Mouse (Mus musculus): ENCODE measurements around the gene Zfp775. TPM values are rescaled to one million over a fixed set of nuclear protein-coding genes. Genes with fewer than 3 reads are reported as not detected.

Zfp775 gene
- total RNA-seq, 1 experiment = 3.5 TPM

- H3K36me3 ChIP-seq (ENCODE audit: control insufficient read depth, insufficient read depth, low read length, poor library complexity, severe bottlenecking) = no peaks in the 10 kb centered on the region
- no peaks in the 10 kb centered on the region for H3K4me1 ChIP-seq (ENCODE audit: control insufficient read depth in 2 of 2, insufficient read depth in 2 of 2, low read length in 2 of 2, poor library complexity in 1 of 2)
- no peaks in the 10 kb centered on the region for H3K9me3 ChIP-seq (ENCODE audit: control insufficient read depth, insufficient read depth, low read depth, low read length)
- no peak for DNase-seq (ENCODE audit: low read depth, low spot score)
- in situ Hi-C loops (cut with MboI; ENCODE audit: low sequenced_read_pairs in 2 of 2, unreplicated experiment in 2 of 2) = no loop called here
- no peak overlapping the region for H3K4me3 ChIP-seq (ENCODE audit: insufficient read depth in 1 of 2, low read depth in 1 of 2, low read length in 2 of 2, poor library complexity in 1 of 2, severe bottlenecking in 1 of 2)
- no peak overlapping the region for H3K27ac ChIP-seq (ENCODE audit: insufficient read depth, low read depth, low read length, poor library complexity, severe bottlenecking)
- no peak overlapping the region for H3K9ac ChIP-seq (ENCODE audit: insufficient read depth, low read depth, low read length, poor library complexity, severe bottlenecking)
- TF ChIP-seq ZNF384 (IDR thresholded peaks at IDR 0.05; ENCODE audit: low read depth, low read length) = no peak
- no peak for TF ChIP-seq ZC3H11A (IDR thresholded peaks at IDR 0.05; ENCODE audit: borderline replicate concordance, low read depth, low read length)
- no peak for TF ChIP-seq CHD2 (IDR thresholded peaks at IDR 0.05; ENCODE audit: low read depth, low read length)
- TF ChIP-seq HCFC1 (IDR thresholded peaks at IDR 0.05; ENCODE audit: borderline replicate concordance, insufficient read depth, low read length) = no peak
- TF ChIP-seq MAFK (IDR thresholded peaks at IDR 0.05; ENCODE audit: insufficient read depth, low read depth, low read length) = no peak
These were observed 28.6 kb upstream of the Zfp775 start for GRCm38 (mm10) chr6:48573280-48573679.

- Histone ChIP-seq H3K4me1 (ENCODE audit: control insufficient read depth in 2 of 2, insufficient read depth in 2 of 2, low read length in 2 of 2, poor library complexity in 1 of 2) (no peaks in the 10 kb centered on the region), H3K9me3 (ENCODE audit: control insufficient read depth, insufficient read depth, low read depth, low read length) (no peaks in the 10 kb centered on the region), H3K36me3 (ENCODE audit: control insufficient read depth, insufficient read depth, low read length, poor library complexity, severe bottlenecking) (no peaks in the 10 kb centered on the region), H3K9ac (ENCODE audit: insufficient read depth, low read depth, low read length, poor library complexity, severe bottlenecking) (no peak overlapping the region), H3K27ac (ENCODE audit: insufficient read depth, low read depth, low read length, poor library complexity, severe bottlenecking) (no peak overlapping the region), H3K4me3 (ENCODE audit: insufficient read depth in 1 of 2, low read depth in 1 of 2, low read length in 2 of 2, poor library complexity in 1 of 2, severe bottlenecking in 1 of 2) (no peak overlapping the region)
- in situ Hi-C loops (cut with MboI; ENCODE audit: low sequenced_read_pairs in 2 of 2, unreplicated experiment in 2 of 2) = no loop called here
- TF ChIP-seq MAFK (IDR thresholded peaks at IDR 0.05; ENCODE audit: insufficient read depth, low read depth, low read length) = no peak
- TF ChIP-seq HCFC1 (IDR thresholded peaks at IDR 0.05; ENCODE audit: borderline replicate concordance, insufficient read depth, low read length) = no peak
- TF ChIP-seq CHD2 (IDR thresholded peaks at IDR 0.05; ENCODE audit: low read depth, low read length) = no peak
- no peak for TF ChIP-seq ZC3H11A (IDR thresholded peaks at IDR 0.05; ENCODE audit: borderline replicate concordance, low read depth, low read length)
- TF ChIP-seq ZNF384 (IDR thresholded peaks at IDR 0.05; ENCODE audit: low read depth, low read length) = no peak
- no peak for DNase-seq (ENCODE audit: low read depth, low spot score)
These were observed 27.9 kb upstream of the Zfp775 start for GRCm38 (mm10) chr6:48573981-48574380.

GRCm38 (mm10) chr6:48578736-48579135, 23.1 kb upstream of the Zfp775 start:
- Histone ChIP-seq H3K4me1 (ENCODE audit: control insufficient read depth in 2 of 2, insufficient read depth in 2 of 2, low read length in 2 of 2, poor library complexity in 1 of 2) (no peaks in the 10 kb centered on the region), H3K27ac (ENCODE audit: insufficient read depth, low read depth, low read length, poor library complexity, severe bottlenecking) (no peak overlapping the region), H3K36me3 (ENCODE audit: control insufficient read depth, insufficient read depth, low read length, poor library complexity, severe bottlenecking) (no peaks in the 10 kb centered on the region), H3K4me3 (ENCODE audit: insufficient read depth in 1 of 2, low read depth in 1 of 2, low read length in 2 of 2, poor library complexity in 1 of 2, severe bottlenecking in 1 of 2) (no peak overlapping the region), H3K9me3 (ENCODE audit: control insufficient read depth, insufficient read depth, low read depth, low read length) (no peaks in the 10 kb centered on the region), H3K9ac (ENCODE audit: insufficient read depth, low read depth, low read length, poor library complexity, severe bottlenecking) (no peak overlapping the region)
- in situ Hi-C loops (cut with MboI; ENCODE audit: low sequenced_read_pairs in 2 of 2, unreplicated experiment in 2 of 2) = no loop called here
- no peak for TF ChIP-seq CHD2 (IDR thresholded peaks at IDR 0.05; ENCODE audit: low read depth, low read length)
- TF ChIP-seq ZNF384 (IDR thresholded peaks at IDR 0.05; ENCODE audit: low read depth, low read length) = no peak
- no peak for TF ChIP-seq ZC3H11A (IDR thresholded peaks at IDR 0.05; ENCODE audit: borderline replicate concordance, low read depth, low read length)
- no peak for TF ChIP-seq MAFK (IDR thresholded peaks at IDR 0.05; ENCODE audit: insufficient read depth, low read depth, low read length)
- no peak for TF ChIP-seq HCFC1 (IDR thresholded peaks at IDR 0.05; ENCODE audit: borderline replicate concordance, insufficient read depth, low read length)
- DNase-seq (ENCODE audit: low read depth, low spot score) = no peak

GRCm38 (mm10) chr6:48579215-48579648, 22.6 kb upstream of the Zfp775 start:
- Histone ChIP-seq H3K4me1 (ENCODE audit: control insufficient read depth in 2 of 2, insufficient read depth in 2 of 2, low read length in 2 of 2, poor library complexity in 1 of 2) (no peaks in the 10 kb centered on the region), H3K4me3 (ENCODE audit: insufficient read depth in 1 of 2, low read depth in 1 of 2, low read length in 2 of 2, poor library complexity in 1 of 2, severe bottlenecking in 1 of 2) (no peak overlapping the region), H3K9ac (ENCODE audit: insufficient read depth, low read depth, low read length, poor library complexity, severe bottlenecking) (no peak overlapping the region), H3K27ac (ENCODE audit: insufficient read depth, low read depth, low read length, poor library complexity, severe bottlenecking) (no peak overlapping the region), H3K9me3 (ENCODE audit: control insufficient read depth, insufficient read depth, low read depth, low read length) (no peaks in the 10 kb centered on the region), H3K36me3 (ENCODE audit: control insufficient read depth, insufficient read depth, low read length, poor library complexity, severe bottlenecking) (no peaks in the 10 kb centered on the region)
- no peak for DNase-seq (ENCODE audit: low read depth, low spot score)
- TF ChIP-seq ZNF384 (IDR thresholded peaks at IDR 0.05; ENCODE audit: low read depth, low read length) (no peak), CHD2 (IDR thresholded peaks at IDR 0.05; ENCODE audit: low read depth, low read length) (no peak), ZC3H11A (IDR thresholded peaks at IDR 0.05; ENCODE audit: borderline replicate concordance, low read depth, low read length) (no peak), HCFC1 (IDR thresholded peaks at IDR 0.05; ENCODE audit: borderline replicate concordance, insufficient read depth, low read length) (no peak)
- in situ Hi-C loops (cut with MboI; ENCODE audit: low sequenced_read_pairs in 2 of 2, unreplicated experiment in 2 of 2) = no loop called here

- Histone ChIP-seq H3K9ac (ENCODE audit: insufficient read depth, low read depth, low read length, poor library complexity, severe bottlenecking) (no peak overlapping the region), H3K27ac (ENCODE audit: insufficient read depth, low read depth, low read length, poor library complexity, severe bottlenecking) (no peak overlapping the region), H3K36me3 (ENCODE audit: control insufficient read depth, insufficient read depth, low read length, poor library complexity, severe bottlenecking) (no peaks in the 10 kb centered on the region), H3K4me1 (ENCODE audit: control insufficient read depth in 2 of 2, insufficient read depth in 2 of 2, low read length in 2 of 2, poor library complexity in 1 of 2) (no peaks in the 10 kb centered on the region), H3K9me3 (ENCODE audit: control insufficient read depth, insufficient read depth, low read depth, low read length) (no peaks in the 10 kb centered on the region), H3K4me3 (ENCODE audit: insufficient read depth in 1 of 2, low read depth in 1 of 2, low read length in 2 of 2, poor library complexity in 1 of 2, severe bottlenecking in 1 of 2) (no peak overlapping the region)
- in situ Hi-C loops (cut with MboI; ENCODE audit: low sequenced_read_pairs in 2 of 2, unreplicated experiment in 2 of 2) = no loop called here
- no peak for DNase-seq (ENCODE audit: low read depth, low spot score)
- no peak for TF ChIP-seq ZC3H11A (IDR thresholded peaks at IDR 0.05; ENCODE audit: borderline replicate concordance, low read depth, low read length)
- no peak for TF ChIP-seq ZNF384 (IDR thresholded peaks at IDR 0.05; ENCODE audit: low read depth, low read length)
These were observed 20.6 kb upstream of the Zfp775 start for GRCm38 (mm10) chr6:48581257-48581656.

Data from ES-E14 (cell line).